ENCODE assay signal across 8 mouse cellular contexts in genomic region chr1:136624146-136625018, GRCm38 (mm10). TPM values are rescaled to one million over a fixed set of nuclear protein-coding genes. Genes with fewer than 3 reads are reported as not detected.
A peak's percentile ranks its signal among the peaks of the same experiment; 100 is the strongest.
DNase-seq lines count a peak whose midpoint lies in the region; ATAC-seq and TF ChIP-seq lines count a peak whose summit lies in the region.

Gene Zfp281, plus strand, starts transcription at chr1:136624901.

- intact Hi-C loops in heart, adult 2 months (cut with DNase I): loop anchor here (1.0 to 5.0 kb wide), 3 partner anchors 61 to 323 kb away; no protein-coding TSS in a partner anchor

- H3K9me3 ChIP-seq in embryonic facial prominence, embryonic 14.5 days (ENCODE audit: control insufficient read depth, low read length): no peaks in the 10 kb centered on the region
- no peaks in the 10 kb centered on the region for H3K9me3 ChIP-seq in limb, embryonic 13.5 days
- no peaks in the 10 kb centered on the region for H3K9me3 ChIP-seq in midbrain, embryonic 16.5 days (replicated peaks; ENCODE audit: control insufficient read depth, low read length, poor library complexity, severe bottlenecking)

- DNase-seq in 3T3-L1 (ENCODE audit: low read depth, low spot score): peak; percentile 93
- peak; percentile 83 to 94 for DNase-seq in adrenal gland, postnatal 4 days (ENCODE audit: low spot score in 2 of 2)
- peak; percentile 99 for DNase-seq in embryonic facial prominence, embryonic 14.5 days (ENCODE audit: low spot score)
- DNase-seq in heart, adult 2 months: peak; percentile 97 to 98
- DNase-seq in kidney, adult 8-10 months: peak; percentile 94 to 95
- DNase-seq in spleen, postnatal 10 days (ENCODE audit: low spot score in 2 of 2): peak; percentile 82 to 93

- H3K9ac ChIP-seq in embryonic facial prominence, embryonic 14.5 days (ENCODE audit: low read depth, low read length): peak within 1 kb of the TSS; percentile 96
- peak within 1 kb of the TSS; percentile 93 for H3K9ac ChIP-seq in heart, adult 2 months (ENCODE audit: low read depth, low read length)
- peak within 1 kb of the TSS; percentile 92 for H3K9ac ChIP-seq in limb, embryonic 13.5 days
- H3K9ac ChIP-seq in midbrain, embryonic 16.5 days (ENCODE audit: low read depth, low read length): peak within 1 kb of the TSS; percentile 95

- peak within 1 kb of the TSS; percentile 93 for H3K4me3 ChIP-seq in embryonic facial prominence, embryonic 14.5 days (ENCODE audit: low read depth, low read length)
- peak within 1 kb of the TSS; percentile 71 for H3K4me3 ChIP-seq in heart, adult 2 months
- peak within 1 kb of the TSS; percentile 81 for H3K4me3 ChIP-seq in limb, embryonic 13.5 days
- H3K4me3 ChIP-seq in midbrain, embryonic 16.5 days (ENCODE audit: low read depth, low read length): peak within 1 kb of the TSS; percentile 93

- no peaks in the 10 kb centered on the region for H3K27me3 ChIP-seq in embryonic facial prominence, embryonic 14.5 days (replicated peaks; ENCODE audit: control insufficient read depth, insufficient read depth, low read length)
- no peaks in the 10 kb centered on the region for H3K27me3 ChIP-seq in heart, adult 2 months (ENCODE audit: control insufficient read depth, insufficient read depth, low read length)
- no peaks in the 10 kb centered on the region for H3K27me3 ChIP-seq in limb, embryonic 13.5 days
- no peaks in the 10 kb centered on the region for H3K27me3 ChIP-seq in midbrain, embryonic 16.5 days (ENCODE audit: control insufficient read depth, insufficient read depth, low read depth, low read length)

- H3K36me3 ChIP-seq in embryonic facial prominence, embryonic 14.5 days (ENCODE audit: control insufficient read depth, insufficient read depth, low read length): peaks cover 31% of the 10 kb centered on the region
- peaks cover 31% of the 10 kb centered on the region for H3K36me3 ChIP-seq in heart, adult 2 months (ENCODE audit: control insufficient read depth, insufficient read depth, low read length)
- peaks cover 25% of the 10 kb centered on the region for H3K36me3 ChIP-seq in limb, embryonic 13.5 days
- peaks cover 18% of the 10 kb centered on the region for H3K36me3 ChIP-seq in midbrain, embryonic 16.5 days (ENCODE audit: control insufficient read depth, insufficient read depth, low read length)

- WGBS in embryonic facial prominence, embryonic 14.5 days: 2% methylated on average over 34 of the region's 45 CpGs
- WGBS in heart, adult 2 months: 1% methylated on average over 45 of the region's 45 CpGs
- WGBS in limb, embryonic 13.5 days: 2% methylated on average over 45 of the region's 45 CpGs
- 2% methylated on average over 45 of the region's 45 CpGs for WGBS in midbrain, embryonic 16.5 days

- peak; percentile 12; the same call in 1 of the 2 replicates for TF ChIP-seq CTCF in heart, adult 2 months (IDR thresholded peaks at IDR 0.05)

- H3K4me1 ChIP-seq in embryonic facial prominence, embryonic 14.5 days (ENCODE audit: control insufficient read depth, insufficient read depth, low read length): peaks cover 31% of the 10 kb centered on the region
- peaks cover 13% of the 10 kb centered on the region for H3K4me1 ChIP-seq in heart, adult 2 months (ENCODE audit: control insufficient read depth, insufficient read depth, low read length)
- peaks cover 28% of the 10 kb centered on the region for H3K4me1 ChIP-seq in limb, embryonic 13.5 days
- peaks cover 35% of the 10 kb centered on the region for H3K4me1 ChIP-seq in midbrain, embryonic 16.5 days (ENCODE audit: control insufficient read depth, insufficient read depth, low read length)

- TF ChIP-seq POLR2A in heart, adult 2 months (IDR thresholded peaks at IDR 0.05; ENCODE audit: insufficient read depth, low read depth, low read length): peak; percentile 63

- peak within 1 kb of the TSS; percentile 56 for H3K4me2 ChIP-seq in embryonic facial prominence, embryonic 14.5 days (ENCODE audit: low read depth, low read length)
- H3K4me2 ChIP-seq in limb, embryonic 13.5 days (replicated peaks): peak within 1 kb of the TSS; percentile 86
- H3K4me2 ChIP-seq in midbrain, embryonic 16.5 days (ENCODE audit: low read length): peak within 1 kb of the TSS; percentile 91

- peak within 1 kb of the TSS; percentile 94 for H3K27ac ChIP-seq in embryonic facial prominence, embryonic 14.5 days (replicated peaks; ENCODE audit: low read depth, low read length)
- peak within 1 kb of the TSS; percentile 80 for H3K27ac ChIP-seq in heart, adult 2 months
- H3K27ac ChIP-seq in limb, embryonic 13.5 days: peak within 1 kb of the TSS; percentile 90
- peak within 1 kb of the TSS; percentile 97 for H3K27ac ChIP-seq in midbrain, embryonic 16.5 days (ENCODE audit: low read length)

- ATAC-seq in embryonic facial prominence, embryonic 14.5 days (ENCODE audit: low read depth): peak; percentile 99
- ATAC-seq in limb, embryonic 13.5 days (ENCODE audit: low FRiP score, low read depth): peak; percentile 99
- ATAC-seq in midbrain, embryonic 16.5 days: peak; percentile 99

- TF ChIP-seq EP300 in heart, adult 2 months (IDR thresholded peaks at IDR 0.05; ENCODE audit: insufficient read depth, low read depth, low read length): peak; percentile 55; the same call in 1 of the 2 replicates

- H3K79me2 ChIP-seq in heart, adult 2 months (replicated peaks; ENCODE audit: control insufficient read depth, insufficient read depth, low read length): peaks cover 3% of the 10 kb centered on the region; the same call in 1 of the 2 replicates

RNA-seq across cellular contexts. Expression of gene Zfp281, which starts in this region (rescaled TPM):
- 10 to 100 TPM; 24.0 to 24.3 TPM for total RNA-seq in adrenal gland, postnatal 4 days (2021)
- 19.5 and 21.4 TPM in 2 replicates for polyA plus RNA-seq in embryonic facial prominence, embryonic 14.5 days (2014; fragmentation: Nextera tagmentation; extraction: Ambion mirVana)
- 10 to 100 TPM in 1 of 2 experiments, 1 to 10 TPM in 1; 9.9 to 10.1 TPM for total RNA-seq in heart, adult 2 months (2021)
- 2.1 and 3.2 TPM in 2 replicates for polyA plus RNA-seq in heart, adult 2 months (2012; rRNA removed)
- polyA plus RNA-seq in limb, embryonic 13.5 days (2015; fragmentation: Nextera tagmentation; extraction: Ambion mirVana): 26.2 and 27.3 TPM in 2 replicates
- polyA plus RNA-seq in midbrain, embryonic 16.5 days (2015; fragmentation: Nextera tagmentation; extraction: Ambion mirVana): 20.8 and 24.5 TPM in 2 replicates

Comparison
In these comparisons a context has a peak if more than half of its experiments do, and no peak if none do; other contexts are left out.
1. Peak in every context shown above with its lines: DNase-seq, ATAC-seq, H3K4me3 ChIP-seq and H3K27ac ChIP-seq.